Mouse (Mus musculus): ENCODE results near the gene Ucp2. TPM values are rescaled to one million over a fixed set of nuclear protein-coding genes. Genes with fewer than 3 reads are reported as not detected.

The Ucp2 gene
- polyA plus RNA-seq (2012; ENCODE audit: insufficient read depth, insufficient read length, missing spikeins) = 1,592 and 1,654 TPM in 2 replicates

- Histone ChIP-seq H3K27ac (ENCODE audit: insufficient read depth, low read depth, low read length) (peak within 1 kb of the TSS; percentile 97), H3K4me1 (ENCODE audit: control insufficient read depth, insufficient read depth, low read length) (peaks cover 20% of the 10 kb centered on the region), H3K4me3 (ENCODE audit: insufficient read depth, low read length) (peak within 1 kb of the TSS; percentile 65)
- TF ChIP-seq CTCF (IDR thresholded peaks at IDR 0.05; ENCODE audit: low read depth, low read length) (no peak), POLR2A (IDR thresholded peaks at IDR 0.05; ENCODE audit: borderline replicate concordance, low read depth, low read length) (peak; percentile 98)
These were observed at the start of gene Ucp2 for GRCm38 (mm10) chr7:100493117-100493483. TSS of gene Ucp2 (plus strand) at chr7:100493337.

GRCm38 (mm10) chr7:100443728-100444127, 49.4 kb upstream of the Ucp2 start:
- Histone ChIP-seq H3K27ac (ENCODE audit: insufficient read depth, low read depth, low read length) (peak overlapping the region; percentile 58), H3K4me3 (ENCODE audit: insufficient read depth, low read length) (no peak overlapping the region), H3K4me1 (ENCODE audit: control insufficient read depth, insufficient read depth, low read length) (peaks cover 33% of the 10 kb centered on the region)
- no peak for TF ChIP-seq CTCF (IDR thresholded peaks at IDR 0.05; ENCODE audit: low read depth, low read length)
- TF ChIP-seq POLR2A (IDR thresholded peaks at IDR 0.05; ENCODE audit: borderline replicate concordance, low read depth, low read length) = no peak

- no peak for TF ChIP-seq CTCF (IDR thresholded peaks at IDR 0.05; ENCODE audit: low read depth, low read length)
- no peak for TF ChIP-seq POLR2A (IDR thresholded peaks at IDR 0.05; ENCODE audit: borderline replicate concordance, low read depth, low read length)
- H3K4me3 ChIP-seq (ENCODE audit: insufficient read depth, low read length) = no peak overlapping the region
- no peak overlapping the region for H3K27ac ChIP-seq (ENCODE audit: insufficient read depth, low read depth, low read length)
- H3K4me1 ChIP-seq (ENCODE audit: control insufficient read depth, insufficient read depth, low read length) = peaks cover 38% of the 10 kb centered on the region
These were observed 46.9 kb upstream of the Ucp2 start for GRCm38 (mm10) chr7:100446271-100446670.

GRCm38 (mm10) chr7:100448530-100448929, 44.6 kb upstream of the Ucp2 start:
- no peak for TF ChIP-seq CTCF (IDR thresholded peaks at IDR 0.05; ENCODE audit: low read depth, low read length)
- TF ChIP-seq POLR2A (IDR thresholded peaks at IDR 0.05; ENCODE audit: borderline replicate concordance, low read depth, low read length) = no peak
- Histone ChIP-seq H3K4me1 (ENCODE audit: control insufficient read depth, insufficient read depth, low read length) (peaks cover 33% of the 10 kb centered on the region), H3K27ac (ENCODE audit: insufficient read depth, low read depth, low read length) (no peak overlapping the region), H3K4me3 (ENCODE audit: insufficient read depth, low read length) (no peak overlapping the region)

- Histone ChIP-seq H3K4me3 (ENCODE audit: insufficient read depth, low read length) (no peak overlapping the region), H3K4me1 (ENCODE audit: control insufficient read depth, insufficient read depth, low read length) (peaks cover 36% of the 10 kb centered on the region), H3K27ac (ENCODE audit: insufficient read depth, low read depth, low read length) (no peak overlapping the region)
- TF ChIP-seq CTCF (IDR thresholded peaks at IDR 0.05; ENCODE audit: low read depth, low read length) (no peak), POLR2A (IDR thresholded peaks at IDR 0.05; ENCODE audit: borderline replicate concordance, low read depth, low read length) (no peak)
These were observed 44.2 kb upstream of the Ucp2 start for GRCm38 (mm10) chr7:100448985-100449384.

- Histone ChIP-seq H3K4me3 (ENCODE audit: insufficient read depth, low read length) (no peak overlapping the region), H3K4me1 (ENCODE audit: control insufficient read depth, insufficient read depth, low read length) (peaks cover 30% of the 10 kb centered on the region), H3K27ac (ENCODE audit: insufficient read depth, low read depth, low read length) (no peak overlapping the region)
- TF ChIP-seq POLR2A (IDR thresholded peaks at IDR 0.05; ENCODE audit: borderline replicate concordance, low read depth, low read length) = no peak
- TF ChIP-seq CTCF (IDR thresholded peaks at IDR 0.05; ENCODE audit: low read depth, low read length) = no peak
These were observed 35.0 kb upstream of the Ucp2 start for GRCm38 (mm10) chr7:100458153-100458552.

GRCm38 (mm10) chr7:100459862-100460261, 33.3 kb upstream of the Ucp2 start:
- no peak for TF ChIP-seq POLR2A (IDR thresholded peaks at IDR 0.05; ENCODE audit: borderline replicate concordance, low read depth, low read length)
- no peak for TF ChIP-seq CTCF (IDR thresholded peaks at IDR 0.05; ENCODE audit: low read depth, low read length)
- Histone ChIP-seq H3K4me3 (ENCODE audit: insufficient read depth, low read length) (no peak overlapping the region), H3K27ac (ENCODE audit: insufficient read depth, low read depth, low read length) (no peak overlapping the region), H3K4me1 (ENCODE audit: control insufficient read depth, insufficient read depth, low read length) (peaks cover 28% of the 10 kb centered on the region)

GRCm38 (mm10) chr7:100461621-100462151, 31.5 kb upstream of the Ucp2 start:
- no peak for TF ChIP-seq POLR2A (IDR thresholded peaks at IDR 0.05; ENCODE audit: borderline replicate concordance, low read depth, low read length)
- TF ChIP-seq CTCF (IDR thresholded peaks at IDR 0.05; ENCODE audit: low read depth, low read length) = no peak
- no peak overlapping the region for H3K4me3 ChIP-seq (ENCODE audit: insufficient read depth, low read length)
- H3K4me1 ChIP-seq (ENCODE audit: control insufficient read depth, insufficient read depth, low read length) = peaks cover 41% of the 10 kb centered on the region
- H3K27ac ChIP-seq (ENCODE audit: insufficient read depth, low read depth, low read length) = peak overlapping the region; percentile 72

GRCm38 (mm10) chr7:100463194-100463593, 29.9 kb upstream of the Ucp2 start:
- TF ChIP-seq POLR2A (IDR thresholded peaks at IDR 0.05; ENCODE audit: borderline replicate concordance, low read depth, low read length) = no peak
- no peak for TF ChIP-seq CTCF (IDR thresholded peaks at IDR 0.05; ENCODE audit: low read depth, low read length)
- peaks cover 41% of the 10 kb centered on the region for H3K4me1 ChIP-seq (ENCODE audit: control insufficient read depth, insufficient read depth, low read length)
- H3K4me3 ChIP-seq (ENCODE audit: insufficient read depth, low read length) = no peak overlapping the region
- no peak overlapping the region for H3K27ac ChIP-seq (ENCODE audit: insufficient read depth, low read depth, low read length)

GRCm38 (mm10) chr7:100463757-100464156, 29.4 kb upstream of the Ucp2 start:
- peaks cover 41% of the 10 kb centered on the region for H3K4me1 ChIP-seq (ENCODE audit: control insufficient read depth, insufficient read depth, low read length)
- no peak for TF ChIP-seq POLR2A (IDR thresholded peaks at IDR 0.05; ENCODE audit: borderline replicate concordance, low read depth, low read length)
- no peak for TF ChIP-seq CTCF (IDR thresholded peaks at IDR 0.05; ENCODE audit: low read depth, low read length)
- H3K27ac ChIP-seq (ENCODE audit: insufficient read depth, low read depth, low read length) = no peak overlapping the region
- no peak overlapping the region for H3K4me3 ChIP-seq (ENCODE audit: insufficient read depth, low read length)

Data from bone marrow macrophage, adult 2 months (primary cell).